Mouse (Mus musculus) lung, postnatal 25 days (tissue): ENCODE results near the gene Traf3ip2.

ENCODE experiments used
- DNase-seq: peaks from one replicate; pipeline ENCODE4 v3.0.0; 2022; ENCODE audit warnings: low spot score

The Traf3ip2 gene

GRCm38 (mm10) chr10:39612633-39612988 is at the start of gene Traf3ip2:
TSS of gene Traf3ip2 (plus strand) at chr10:39612934.
- no peak for DNase-seq

- no peak for DNase-seq
Measured at GRCm38 (mm10) chr10:39563552-39564223, 49.0 kb upstream of the Traf3ip2 start.

DNA sequence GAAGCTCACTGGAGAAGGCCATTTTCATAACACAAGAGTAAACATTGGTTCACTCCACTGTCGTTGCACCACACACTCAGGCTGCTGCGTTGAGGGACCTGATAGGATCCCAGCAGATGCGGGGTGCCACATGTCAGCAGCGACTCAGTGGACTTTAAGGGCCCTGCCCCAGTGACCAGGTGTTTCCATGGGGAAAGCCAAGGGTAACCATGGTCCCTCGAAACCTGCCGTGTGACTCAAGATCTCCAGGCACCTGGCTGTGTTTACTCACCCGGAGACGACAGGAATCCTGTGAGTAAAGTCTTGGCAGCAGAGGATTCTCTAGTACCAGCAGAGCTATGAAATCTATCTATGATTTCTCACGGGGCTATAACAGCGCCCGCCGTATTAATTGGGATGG is 45.8 kb upstream of the Traf3ip2 start:
- DNase-seq: peak; percentile 41

- DNase-seq: no peak
Measured at GRCm38 (mm10) chr10:39568991-39569390, 43.7 kb upstream of the Traf3ip2 start.

GRCm38 (mm10) chr10:39571011-39571410 is 41.7 kb upstream of the Traf3ip2 start:
- DNase-seq: no peak

DNA sequence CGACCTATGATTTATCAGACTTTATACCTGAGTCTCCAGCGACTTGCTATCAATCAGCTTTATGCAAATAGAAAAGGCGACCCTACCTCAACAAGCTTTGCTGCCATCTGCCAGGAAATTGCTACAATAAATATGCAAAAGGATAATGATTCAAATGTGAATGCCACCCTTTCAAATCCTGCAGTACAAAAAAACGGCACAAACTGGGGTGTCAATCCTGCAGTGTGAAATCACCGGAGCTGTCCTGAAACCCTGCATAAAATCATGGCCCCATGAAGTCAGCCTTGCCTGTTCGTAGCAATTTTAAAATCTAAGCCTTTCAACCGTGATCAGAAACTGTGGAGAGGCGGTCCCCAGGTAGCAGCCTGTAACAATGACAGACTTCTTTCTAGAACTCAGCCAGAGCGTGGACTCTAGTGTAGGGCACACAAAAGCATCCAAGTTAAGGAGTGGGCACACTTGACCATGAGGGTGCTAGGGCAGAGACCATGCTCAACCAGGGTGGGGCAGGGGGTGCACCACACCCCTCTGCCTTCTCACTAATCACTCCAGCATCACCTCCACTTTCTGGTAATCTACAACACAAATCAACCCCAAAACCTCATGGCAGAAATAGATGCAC is 40.6 kb upstream of the Traf3ip2 start:
- DNase-seq: no peak

- DNase-seq: no peak
Measured at GRCm38 (mm10) chr10:39572672-39573051, 40.1 kb upstream of the Traf3ip2 start.

DNA sequence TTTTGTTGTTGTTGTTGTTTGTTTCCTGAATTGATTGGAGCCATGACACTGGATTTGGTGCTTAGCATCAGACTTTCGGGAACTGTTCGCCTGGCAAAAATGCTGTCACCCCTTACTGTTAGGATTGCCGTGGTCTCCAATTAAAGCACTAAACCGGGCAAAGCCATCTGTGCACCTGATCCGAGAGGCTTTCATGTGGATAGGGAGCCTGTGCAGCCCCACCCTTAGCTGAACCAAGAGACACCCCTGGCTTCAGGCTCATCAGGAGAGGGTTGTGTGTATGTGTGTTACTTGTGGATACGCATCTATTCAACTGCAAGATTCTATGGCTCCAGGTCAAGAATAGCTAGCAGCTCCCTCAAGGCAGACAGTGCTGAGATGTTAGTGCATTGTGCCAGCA is 36.3 kb upstream of the Traf3ip2 start:
- DNase-seq: no peak

DNA sequence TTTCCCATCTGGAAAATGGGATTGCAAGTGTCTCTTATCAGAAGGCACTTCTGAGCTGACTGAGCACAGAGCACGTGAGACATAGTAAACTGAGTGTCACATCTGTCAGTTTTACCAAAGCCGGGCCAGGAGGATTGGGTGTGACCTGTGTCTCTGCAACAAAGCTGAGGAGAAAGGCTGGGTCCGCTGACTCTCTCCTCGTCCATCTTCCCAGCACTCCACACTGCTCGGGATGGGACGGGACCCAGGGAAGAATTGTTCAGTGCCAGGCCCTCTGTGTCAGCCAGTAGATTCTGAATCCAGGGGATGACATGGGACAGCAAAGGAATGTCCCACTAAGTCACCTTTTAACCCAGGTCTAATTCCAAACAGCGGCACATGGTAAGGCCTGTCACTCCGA is 32.3 kb upstream of the Traf3ip2 start:
- no peak for DNase-seq

DNA sequence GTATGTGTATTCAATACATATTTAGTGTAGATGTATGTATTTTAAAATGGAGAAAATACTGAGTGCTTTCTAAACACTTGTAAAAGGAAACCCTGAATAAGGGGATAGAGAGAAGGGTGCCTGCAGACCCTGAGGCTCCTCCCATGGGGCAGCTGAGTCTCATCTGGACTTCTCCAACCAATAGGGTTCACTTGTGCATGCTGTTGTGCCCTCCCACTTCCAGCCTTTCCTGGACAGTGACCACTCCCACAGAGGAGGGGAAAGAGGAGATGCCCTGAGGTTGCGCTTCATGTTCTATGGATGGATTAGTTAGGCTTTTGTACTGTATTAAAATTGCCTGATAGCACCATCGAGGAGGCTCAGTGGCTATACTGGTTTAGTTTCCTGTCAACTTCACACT is 30.3 kb upstream of the Traf3ip2 start:
- DNase-seq: no peak

GRCm38 (mm10) chr10:39583718-39584117 is 29.0 kb upstream of the Traf3ip2 start:
- DNase-seq: no peak

DNA sequence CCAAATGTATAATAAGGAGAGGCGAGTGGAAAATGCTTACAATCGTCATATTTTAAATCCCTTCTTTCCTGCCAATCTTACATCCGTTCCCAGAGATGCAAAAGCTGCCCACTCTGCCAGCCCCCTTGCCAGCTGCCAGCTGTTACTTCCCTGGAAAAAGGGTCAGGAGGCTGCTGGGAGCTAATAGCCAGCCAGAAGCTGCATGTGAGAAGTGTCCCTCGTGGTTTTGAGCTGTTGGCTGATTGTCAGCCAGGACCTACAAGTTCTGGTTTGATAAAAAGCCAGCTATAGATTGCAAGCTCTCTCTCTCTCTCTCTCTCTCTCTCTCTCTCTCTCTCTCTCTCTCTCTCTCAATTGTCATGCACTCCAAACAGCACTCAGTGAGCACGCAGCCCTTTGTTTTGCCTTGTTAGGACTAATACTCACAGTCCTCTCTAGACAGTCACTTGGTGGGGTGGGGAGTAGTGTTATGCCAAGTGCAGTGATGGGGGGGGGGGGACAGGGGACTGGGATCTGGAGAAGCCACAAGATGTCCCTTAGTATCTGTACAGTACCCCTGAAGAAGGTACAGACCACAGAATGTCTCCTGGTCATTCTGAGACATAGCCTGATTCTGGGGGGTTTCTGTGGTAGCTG is 25.3 kb upstream of the Traf3ip2 start:
- DNase-seq: no peak

DNA sequence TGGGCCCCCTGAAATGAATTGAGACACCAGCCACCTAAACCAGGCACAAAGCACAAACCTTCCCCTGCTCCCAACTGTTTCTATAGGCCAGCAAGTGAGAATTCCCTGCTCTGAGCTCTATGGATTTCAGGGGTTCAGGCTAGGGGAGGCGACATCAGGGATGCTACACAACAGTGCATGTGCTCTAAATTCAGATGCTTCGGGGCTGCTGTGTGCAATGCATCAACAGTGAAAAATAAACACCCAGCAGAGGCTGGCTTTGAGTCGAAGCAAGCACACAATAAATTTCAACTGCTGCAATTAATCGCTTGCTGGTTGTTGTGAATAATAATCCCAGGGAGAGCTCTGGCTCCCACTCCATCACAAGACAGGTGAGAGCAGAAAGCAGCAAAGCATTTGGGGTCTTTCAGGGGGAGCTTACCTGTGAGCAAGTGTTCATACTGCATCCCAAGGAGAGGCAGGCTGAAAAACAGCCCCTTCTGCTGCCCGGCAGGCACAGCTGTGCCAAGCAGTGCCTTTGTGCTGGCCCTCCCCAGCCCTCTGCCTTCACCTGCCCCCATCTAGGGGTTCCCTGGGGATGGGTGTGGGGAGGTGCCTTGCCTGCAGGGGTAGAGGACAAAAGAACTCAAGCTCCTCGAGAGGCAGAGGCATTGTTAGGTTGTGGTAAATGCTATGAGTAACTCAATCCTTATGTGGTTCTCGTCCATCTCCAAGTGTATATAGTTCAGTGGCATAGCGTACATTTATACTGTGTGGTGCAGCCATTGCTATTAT is 24.6 kb upstream of the Traf3ip2 start:
- no peak for DNase-seq

DNA sequence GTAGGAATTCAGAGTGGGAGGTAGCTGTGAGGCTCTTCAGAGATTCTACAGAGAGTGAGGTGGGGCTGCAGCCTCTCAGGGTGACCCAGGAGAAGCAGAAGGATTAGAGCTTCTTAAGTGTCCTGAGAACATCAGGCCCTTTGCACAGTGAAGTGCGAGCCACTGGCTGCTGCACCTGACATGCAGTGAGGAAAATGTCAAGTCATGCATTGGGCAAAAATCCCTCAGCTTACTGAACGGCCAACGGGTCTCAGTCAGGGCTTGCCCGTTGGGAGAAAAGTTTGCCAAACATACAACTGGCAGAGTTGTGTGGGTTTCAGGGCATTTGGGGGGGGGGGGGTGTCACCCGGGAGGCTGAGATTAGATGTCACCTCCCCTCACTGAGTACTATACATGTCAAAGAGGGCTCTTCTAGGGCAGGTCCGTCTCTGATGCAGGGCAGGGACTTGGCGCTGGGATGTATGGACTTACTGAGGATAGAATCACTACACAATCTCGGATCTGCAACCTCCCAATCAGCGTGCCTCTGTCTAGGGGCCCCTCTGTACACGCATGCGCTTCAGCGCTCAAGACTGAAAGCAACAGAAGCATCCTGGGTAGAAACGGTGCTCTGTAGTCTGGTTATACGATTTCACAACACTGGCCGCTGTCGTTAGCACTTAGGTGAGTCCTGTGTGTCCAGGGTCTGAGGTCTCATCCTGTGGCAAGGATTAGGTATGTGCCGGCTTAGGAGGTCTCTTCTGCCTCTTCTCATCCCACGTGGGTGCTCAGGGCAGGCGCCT is 22.8 kb upstream of the Traf3ip2 start:
- no peak for DNase-seq

DNA sequence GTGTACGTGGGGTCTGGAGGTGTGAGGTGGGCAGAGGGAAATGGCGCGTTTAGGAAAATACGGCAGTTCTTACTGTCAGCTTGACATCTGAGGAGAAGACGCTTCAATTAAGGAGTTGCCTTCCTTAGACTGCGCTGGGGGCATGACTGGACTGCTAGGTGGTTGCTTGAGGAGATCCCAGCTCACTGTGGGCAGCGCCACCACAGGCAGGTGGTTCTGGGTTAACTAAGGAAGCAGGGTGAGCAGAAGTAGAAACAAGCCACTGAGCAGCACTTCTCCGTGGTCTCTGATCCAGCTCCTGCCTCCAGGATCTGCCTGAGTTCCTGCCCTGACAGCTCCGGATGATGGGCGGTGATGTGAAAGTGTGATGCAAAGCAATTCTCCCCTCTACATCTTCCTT is 22.1 kb upstream of the Traf3ip2 start:
- no peak for DNase-seq

- no peak for DNase-seq
Measured at GRCm38 (mm10) chr10:39592501-39592900, 20.2 kb upstream of the Traf3ip2 start.

DNA sequence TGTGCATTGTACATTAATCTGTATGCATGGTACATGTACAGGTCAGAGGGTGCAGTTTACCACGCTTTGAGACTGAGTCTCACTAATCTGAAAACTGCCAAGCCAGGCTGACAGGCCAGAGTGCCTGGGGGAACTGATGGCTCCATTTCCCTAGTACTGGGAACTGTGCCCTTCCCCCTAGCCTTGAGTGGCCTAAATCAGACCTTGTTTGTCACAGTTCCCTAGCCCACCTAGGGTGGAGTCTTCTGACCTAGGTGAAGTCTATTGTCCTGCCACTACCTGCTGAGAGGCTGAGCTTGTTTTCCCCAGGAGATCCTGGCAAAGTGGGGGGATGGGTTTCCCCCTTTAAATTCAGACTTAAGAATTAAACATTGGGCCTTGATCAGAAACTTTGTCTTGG is 18.0 kb upstream of the Traf3ip2 start:
- DNase-seq: no peak

DNA sequence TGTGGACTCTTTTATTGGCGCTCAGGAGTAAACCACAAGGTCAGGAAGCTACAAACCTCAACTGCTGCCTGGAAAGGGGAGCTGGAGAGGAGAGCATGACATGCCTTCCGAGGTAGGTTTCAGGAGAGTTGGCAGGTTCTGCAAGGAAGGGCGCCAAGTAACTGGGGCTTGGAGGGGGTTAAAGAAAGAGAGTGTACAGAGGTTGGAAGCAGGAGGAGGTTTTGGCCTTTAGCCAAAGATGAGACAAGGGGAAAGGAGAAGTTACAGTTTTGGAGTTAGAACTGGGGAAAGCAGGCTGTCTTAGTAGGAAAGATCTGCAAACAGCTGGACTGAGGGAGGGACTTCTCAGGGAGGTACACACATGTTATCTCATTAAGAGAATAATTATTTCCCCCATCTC is 16.9 kb upstream of the Traf3ip2 start:
- DNase-seq: no peak

DNA sequence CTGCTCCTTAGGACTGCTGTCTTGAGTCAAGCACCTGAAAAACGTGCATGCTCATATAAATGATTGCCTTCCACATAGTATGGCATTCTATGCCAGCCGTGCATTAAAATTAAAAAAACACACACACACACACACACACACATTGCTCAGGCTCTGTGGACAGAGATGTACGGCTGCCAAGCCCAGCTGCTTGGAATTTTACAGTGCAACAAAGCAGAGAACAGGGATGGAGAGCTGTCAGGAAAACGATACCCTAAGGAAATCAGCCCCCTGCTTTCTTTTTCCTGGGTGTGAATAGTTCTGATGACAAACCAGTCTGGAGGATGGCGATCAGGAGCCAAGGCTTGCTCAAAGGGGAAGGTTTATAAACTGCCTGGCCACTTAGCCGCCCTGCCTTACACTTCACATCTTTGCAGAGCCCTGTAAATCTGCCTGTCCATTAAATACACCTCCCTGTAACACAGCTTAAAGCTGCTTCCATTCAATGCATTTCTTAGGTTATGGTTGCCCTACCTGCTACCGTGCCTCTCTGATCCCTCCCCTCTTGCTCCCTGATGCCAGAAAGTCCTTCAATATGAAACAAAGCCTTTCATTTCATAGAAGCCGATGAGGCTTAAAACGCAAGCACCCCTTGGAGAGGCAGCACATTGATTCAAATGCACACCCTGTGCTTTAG is 15.5 kb upstream of the Traf3ip2 start:
- DNase-seq: no peak

DNA sequence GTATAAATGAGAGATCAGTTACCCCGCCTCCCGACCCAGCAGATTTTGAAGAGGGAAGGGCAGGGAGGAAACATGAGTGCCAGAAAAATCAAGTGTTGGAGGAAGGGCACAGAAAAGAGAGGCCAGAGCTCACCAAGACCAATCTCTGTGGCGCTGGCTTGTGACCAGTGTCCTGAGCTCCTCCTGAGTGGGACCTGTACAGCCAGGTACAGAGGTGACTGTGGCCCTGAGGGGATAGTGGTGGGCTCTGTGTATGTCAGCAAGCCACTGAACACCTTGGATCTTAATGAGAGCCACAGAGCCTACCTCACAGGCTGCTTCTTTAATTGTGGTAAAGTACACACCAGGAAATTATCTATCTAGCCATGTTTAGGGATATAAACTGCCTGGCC is 14.9 kb upstream of the Traf3ip2 start:
- DNase-seq: no peak

GRCm38 (mm10) chr10:39599601-39600000 is 13.1 kb upstream of the Traf3ip2 start:
- DNase-seq: no peak

DNA sequence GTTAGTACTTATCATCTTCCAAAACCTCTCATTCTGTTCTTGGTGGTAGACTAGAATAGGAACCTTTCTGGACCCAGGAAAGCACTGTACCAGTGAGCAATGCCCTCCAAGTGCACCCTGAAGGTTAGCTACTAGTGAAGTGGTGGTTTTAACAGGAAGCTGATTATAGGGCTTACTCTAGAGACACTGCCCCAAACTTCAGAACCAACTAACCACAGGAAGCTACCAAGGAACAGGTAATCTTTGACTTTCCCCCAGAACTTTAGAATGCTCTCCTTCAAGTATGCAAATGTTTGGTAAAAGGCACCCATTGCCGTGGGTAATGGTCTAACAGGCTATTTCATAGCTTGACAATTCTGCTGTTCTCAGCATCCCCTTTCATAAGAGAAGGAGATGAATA is 12.6 kb upstream of the Traf3ip2 start:
- DNase-seq: no peak
